Mouse (Mus musculus) left cerebral cortex, postnatal 14 days (tissue): ENCODE data around the gene Dlgap4. TPM values are rescaled to one million over a fixed set of nuclear protein-coding genes. Genes with fewer than 3 reads are reported as not detected.

Source experiments
- DNase-seq, 2 experiments: peaks; one replicate each; pipeline ENCODE4 v3.0.0; 2021 to 2022; ENCODE audit warnings: low spot score in 2 of 2, mixed read lengths in 1 of 2
- intact Hi-C: fragments of 180-260 bp; cut with DNase I; formaldehyde crosslinking; loops from one replicate; pipeline ENCODE4 v1.15.1; 2025
- long read RNA-seq, 2 experiments: library from polyadenylated mRNA; stranded (forward); transcript quantifications; one replicate each; pipeline ENCODE4 v2.0.0; 2021
- total RNA-seq, 2 experiments: library from RNA; stranded (reverse); gene quantifications; 2 replicates each; pipeline ENCODE4 v1.2.3; 2021

Gene Dlgap4
- 100 to 1,000 TPM; 234 to 242 TPM for total RNA-seq
- long read RNA-seq, experiment 1, full-length matches to known transcripts = 76 of 195 reads
- long read RNA-seq, experiment 1, partial matches to known transcripts = 31 of 195 reads
- long read RNA-seq, experiment 1, other reads (novel, unspliced or antisense) = 88 of 195 reads
- long read RNA-seq, experiment 2, full-length matches to known transcripts = 58 of 172 reads
- long read RNA-seq, experiment 2, partial matches to known transcripts = 33 of 172 reads
- long read RNA-seq, experiment 2, other reads (novel, unspliced or antisense) = 81 of 172 reads

GRCm38 (mm10) chr2:156613541-156614257 is at the start of gene Dlgap4:
TSS of gene Dlgap4 (plus strand) at chr2:156613705.
- intact Hi-C loops = loop anchor here (2.0 kb wide), 1 partner anchor 91 kb away; no protein-coding TSS in a partner anchor
- DNase-seq = peak in 1 of 2 experiments; percentile 45

GRCm38 (mm10) chr2:156566512-156566911 is 47.0 kb upstream of the Dlgap4 start:
- no peak for DNase-seq

GRCm38 (mm10) chr2:156568647-156569046 is 44.9 kb upstream of the Dlgap4 start:
- intact Hi-C loops = no loop called here
- no peak for DNase-seq

More at GRCm38 (mm10) chr2:156566512-156566911, 47.0 kb upstream of the Dlgap4 start:
- intact Hi-C loops = no loop called here

GRCm38 (mm10) chr2:156569261-156569660 is 44.2 kb upstream of the Dlgap4 start:
- intact Hi-C loops = no loop called here
- no peak for DNase-seq

GRCm38 (mm10) chr2:156571521-156571920 is 42.0 kb upstream of the Dlgap4 start:
- intact Hi-C loops = no loop called here
- DNase-seq = no peak

- intact Hi-C loops = no loop called here
- DNase-seq = peak in 1 of 2 experiments; percentile 57
Measured at GRCm38 (mm10) chr2:156576850-156577587, 36.5 kb upstream of the Dlgap4 start.

- intact Hi-C loops = no loop called here
- no peak for DNase-seq
Measured at GRCm38 (mm10) chr2:156580507-156580906, 33.0 kb upstream of the Dlgap4 start.

GRCm38 (mm10) chr2:156581244-156581643 is 32.3 kb upstream of the Dlgap4 start:
- DNase-seq = peak; percentile 91 to 92
- intact Hi-C loops = no loop called here

- no peak for DNase-seq
- intact Hi-C loops = loop anchor here (2.0 kb wide), 1 partner anchor 84 kb away; no protein-coding TSS in a partner anchor
Measured at GRCm38 (mm10) chr2:156582887-156583286, 30.6 kb upstream of the Dlgap4 start.

GRCm38 (mm10) chr2:156584154-156584796 is 29.2 kb upstream of the Dlgap4 start:
- intact Hi-C loops = no loop called here

GRCm38 (mm10) chr2:156584797-156585471 is 28.6 kb upstream of the Dlgap4 start:
- intact Hi-C loops = no loop called here
- DNase-seq = peak; percentile 54 to 77

More at GRCm38 (mm10) chr2:156584154-156584796, 29.2 kb upstream of the Dlgap4 start:
- peak in 1 of 2 experiments; percentile 35 for DNase-seq

- intact Hi-C loops = no loop called here
- no peak for DNase-seq
Measured at GRCm38 (mm10) chr2:156589481-156589880, 24.0 kb upstream of the Dlgap4 start.

- intact Hi-C loops = no loop called here
- no peak for DNase-seq
Measured at GRCm38 (mm10) chr2:156594987-156595490, 18.5 kb upstream of the Dlgap4 start.

- intact Hi-C loops = no loop called here
- no peak for DNase-seq
Measured at GRCm38 (mm10) chr2:156602581-156602980, 10.9 kb upstream of the Dlgap4 start.

- DNase-seq = no peak
- intact Hi-C loops = no loop called here
Measured at GRCm38 (mm10) chr2:156603671-156604070, 9.8 kb upstream of the Dlgap4 start.

- intact Hi-C loops = no loop called here
- no peak for DNase-seq
Measured at GRCm38 (mm10) chr2:156605144-156605543, 8.4 kb upstream of the Dlgap4 start.

GRCm38 (mm10) chr2:156605971-156606370 is 7.5 kb upstream of the Dlgap4 start:
- no peak for DNase-seq
- intact Hi-C loops = no loop called here

- intact Hi-C loops = loop anchor here (2.0 kb wide), 1 partner anchor 92 kb away; no protein-coding TSS in a partner anchor
- DNase-seq = peak; percentile 66 to 78
Measured at GRCm38 (mm10) chr2:156613081-156613540, 394 bp upstream of the Dlgap4 start.

- no peak for DNase-seq
- intact Hi-C loops = no loop called here
Measured at GRCm38 (mm10) chr2:156614258-156614556, 702 bp downstream of the Dlgap4 start.
